Comparison of ENCODE assay signal across 26 mouse cellular contexts in genomic region chr5:100072557-100072956, GRCm38 (mm10).
"Had no signal": no experiment of that assay in that cellular context is flagged by ENCODE, and none has a peak within 500 bp of the region (broad histone marks: within the 10 kb centered on the region; RNA-seq: fewer than 3 reads in every experiment).

No protein-coding gene starts in this region.

- H3K4me1 ChIP-seq: heart, embryonic 13.5 days; heart, embryonic 15.5 days had no signal

- H3K9ac ChIP-seq: heart, embryonic 13.5 days; heart, embryonic 15.5 days; hindbrain, embryonic 14.5 days; kidney, embryonic 15.5 days; limb, embryonic 13.5 days; limb, embryonic 15.5 days; liver, embryonic 12.5 days; liver, embryonic 14.5 days had no signal

- H3K4me2 ChIP-seq: heart, embryonic 11.5 days; heart, embryonic 13.5 days; heart, embryonic 15.5 days; hindbrain, embryonic 14.5 days; kidney, embryonic 15.5 days; limb, embryonic 13.5 days; limb, embryonic 15.5 days; liver, embryonic 12.5 days had no signal

- DNase-seq: gastrocnemius, postnatal 14 days; gastrocnemius, postnatal 36 days; heart, adult 11 months; heart, adult 2 months; heart, postnatal 14 days; heart, postnatal 36 days; kidney, adult 11 months; kidney, adult 2 months; kidney, adult 9 months; kidney, postnatal 14 days; kidney, postnatal 36 days; layer of hippocampus, adult 9-11 months; layer of hippocampus, postnatal 36 days; left cerebral cortex, postnatal 4 days had no signal

- ATAC-seq: hindbrain, embryonic 16.5 days; intestine, embryonic 16.5 days; liver, embryonic 12.5 days had no signal

- H3K9me3 ChIP-seq: heart, embryonic 13.5 days; heart, embryonic 15.5 days; kidney, embryonic 15.5 days; limb, embryonic 13.5 days; limb, embryonic 15.5 days; liver, embryonic 12.5 days had no signal

- H3K4me3 ChIP-seq: heart, adult 2 months; heart, embryonic 13.5 days; heart, embryonic 15.5 days; kidney, embryonic 15.5 days; limb, embryonic 13.5 days; limb, embryonic 15.5 days; liver, embryonic 12.5 days had no signal

- H3K27me3 ChIP-seq: heart, embryonic 13.5 days; heart, embryonic 15.5 days; kidney, embryonic 15.5 days; limb, embryonic 13.5 days; limb, embryonic 15.5 days; liver, embryonic 12.5 days had no signal

- H3K27ac ChIP-seq: heart, adult 2 months; heart, embryonic 13.5 days; heart, embryonic 15.5 days; hindbrain, embryonic 14.5 days; kidney, embryonic 15.5 days; kidney, postnatal 0 days; limb, embryonic 13.5 days; limb, embryonic 15.5 days; liver, embryonic 12.5 days; liver, embryonic 14.5 days had no signal
